9 mouse cellular contexts compared by ENCODE assay signal in the genomic region with DNA sequence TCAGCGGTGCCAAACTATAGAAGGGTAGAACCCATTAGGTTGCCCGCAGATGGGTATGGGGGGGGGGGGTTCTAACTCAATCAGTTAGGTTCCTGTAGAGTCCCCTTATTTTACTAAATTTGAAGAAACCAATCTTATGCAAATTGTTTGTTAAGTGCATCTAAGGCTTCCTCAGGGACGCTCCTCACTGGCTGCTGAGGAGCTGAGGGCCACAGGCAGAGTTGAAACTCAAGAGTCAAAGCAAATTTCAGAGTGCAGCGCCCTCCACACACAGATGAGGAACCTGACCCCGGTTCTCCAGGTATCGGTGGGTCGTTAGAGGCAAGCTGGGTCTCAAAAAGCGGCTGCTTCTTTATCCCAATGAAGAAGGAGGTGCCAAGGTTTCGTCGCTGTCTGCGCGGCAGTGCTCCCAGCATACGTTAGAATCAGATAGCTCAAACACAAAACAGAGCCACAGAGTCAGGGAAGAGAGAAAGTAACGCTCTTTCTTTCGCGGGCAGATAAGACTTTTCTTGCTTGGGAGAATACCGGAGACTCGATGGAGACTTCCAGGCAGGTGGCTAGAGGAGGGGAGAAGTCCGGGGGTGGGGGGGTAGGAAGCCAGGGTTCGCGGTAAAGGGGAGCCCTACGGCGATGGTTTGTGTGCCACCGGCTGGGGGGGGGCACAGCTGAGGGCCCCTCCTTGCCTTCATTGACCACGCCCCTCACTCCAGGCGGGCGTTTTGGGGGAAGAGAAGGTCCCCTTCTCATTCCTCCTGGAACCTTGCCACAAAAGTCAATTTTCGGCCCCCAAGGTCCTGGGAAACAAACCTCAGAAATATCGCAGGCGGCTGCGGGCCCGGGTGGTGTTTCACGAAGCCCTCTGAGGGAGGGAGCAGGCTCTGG. TPM values are rescaled to one million over a fixed set of nuclear protein-coding genes. Genes with fewer than 3 reads are reported as not detected.
A peak's percentile ranks its signal among the peaks of the same experiment; 100 is the strongest.
DNase-seq lines count a peak whose midpoint lies in the region; ATAC-seq lines count a peak whose summit lies in the region.
"Had no signal": no experiment of that assay in that cellular context is flagged by ENCODE, and none has a peak within 500 bp of the region (broad histone marks: within the 10 kb centered on the region; RNA-seq: fewer than 3 reads in every experiment).

No protein-coding gene starts in this region.

- peak overlapping the region; percentile 30 for H3K4me2 ChIP-seq in lung, embryonic 16.5 days (ENCODE audit: low read depth, low read length)
- H3K4me2 ChIP-seq in forebrain, embryonic 12.5 days: peak overlapping the region; percentile 39
- H3K4me2 ChIP-seq in limb, embryonic 15.5 days: peak overlapping the region; percentile 42
- H3K4me2 ChIP-seq in stomach, embryonic 16.5 days (ENCODE audit: low read depth, low read length): peak overlapping the region; percentile 63

- no peak for ATAC-seq in lung, embryonic 16.5 days (ENCODE audit: low read depth)
- ATAC-seq in forebrain, embryonic 12.5 days (ENCODE audit: low FRiP score): no peak
- ATAC-seq in limb, embryonic 15.5 days (ENCODE audit: insufficient number of reproducible peaks, low FRiP score, low TSS enrichment, low read depth): no peak
- ATAC-seq in stomach, embryonic 16.5 days (ENCODE audit: insufficient read depth, low FRiP score): no peak

- H3K27ac ChIP-seq in lung, embryonic 16.5 days (ENCODE audit: low read length): no peak overlapping the region
- no peak overlapping the region for H3K27ac ChIP-seq in forebrain, embryonic 12.5 days
- no peak overlapping the region for H3K27ac ChIP-seq in limb, embryonic 15.5 days
- peak overlapping the region; percentile 84 for H3K27ac ChIP-seq in stomach, embryonic 16.5 days (ENCODE audit: low read length)

- peaks cover 7% of the 10 kb centered on the region for H3K4me1 ChIP-seq in lung, embryonic 16.5 days (replicated peaks; ENCODE audit: control insufficient read depth, insufficient read depth, low read length)
- peaks cover 36% of the 10 kb centered on the region for H3K4me1 ChIP-seq in forebrain, embryonic 12.5 days
- peaks cover 44% of the 10 kb centered on the region for H3K4me1 ChIP-seq in limb, embryonic 15.5 days
- peaks cover 20% of the 10 kb centered on the region for H3K4me1 ChIP-seq in stomach, embryonic 16.5 days (ENCODE audit: control insufficient read depth, insufficient read depth, low read length)

- WGBS in lung, embryonic 16.5 days: 3% methylated on average over 33 of the region's 33 CpGs
- 1% methylated on average over 33 of the region's 33 CpGs for WGBS in forebrain, embryonic 12.5 days
- WGBS in limb, embryonic 15.5 days: 6% methylated on average over 33 of the region's 33 CpGs
- 3% methylated on average over 33 of the region's 33 CpGs for WGBS in stomach, embryonic 16.5 days

- H3K9me3 ChIP-seq in lung, embryonic 16.5 days (ENCODE audit: control insufficient read depth, low read length): no peaks in the 10 kb centered on the region
- no peaks in the 10 kb centered on the region for H3K9me3 ChIP-seq in forebrain, embryonic 12.5 days
- H3K9me3 ChIP-seq in limb, embryonic 15.5 days: no peaks in the 10 kb centered on the region
- H3K9me3 ChIP-seq in stomach, embryonic 16.5 days (replicated peaks; ENCODE audit: control insufficient read depth, low read length): no peaks in the 10 kb centered on the region

- peak overlapping the region; percentile 27 for H3K4me3 ChIP-seq in lung, embryonic 16.5 days (ENCODE audit: low read length)
- peak overlapping the region; percentile 28 for H3K4me3 ChIP-seq in forebrain, embryonic 12.5 days (replicated peaks)
- H3K4me3 ChIP-seq in limb, embryonic 15.5 days: peak overlapping the region; percentile 27
- H3K4me3 ChIP-seq in stomach, embryonic 16.5 days (replicated peaks; ENCODE audit: low read length): peak overlapping the region; percentile 46

- H3K27me3 ChIP-seq in lung, embryonic 16.5 days (ENCODE audit: control insufficient read depth, insufficient read depth, low read depth, low read length): peaks cover 90% of the 10 kb centered on the region
- H3K27me3 ChIP-seq in forebrain, embryonic 12.5 days: peaks cover 99% of the 10 kb centered on the region
- peaks cover 95% of the 10 kb centered on the region for H3K27me3 ChIP-seq in limb, embryonic 15.5 days
- peaks cover 28% of the 10 kb centered on the region for H3K27me3 ChIP-seq in stomach, embryonic 16.5 days (ENCODE audit: control insufficient read depth, insufficient read depth, low read length)

- no peaks in the 10 kb centered on the region for H3K36me3 ChIP-seq in lung, embryonic 16.5 days (ENCODE audit: control insufficient read depth, insufficient read depth, low read length)
- H3K36me3 ChIP-seq in forebrain, embryonic 12.5 days (replicated peaks): no peaks in the 10 kb centered on the region
- no peaks in the 10 kb centered on the region for H3K36me3 ChIP-seq in limb, embryonic 15.5 days
- H3K36me3 ChIP-seq in stomach, embryonic 16.5 days (ENCODE audit: control insufficient read depth, insufficient read depth, low read length): no peaks in the 10 kb centered on the region

- H3K9ac ChIP-seq in lung, embryonic 16.5 days (ENCODE audit: low read length): no peak overlapping the region
- H3K9ac ChIP-seq in forebrain, embryonic 12.5 days: peak overlapping the region; percentile 12; the same call in 1 of the 2 replicates
- H3K9ac ChIP-seq in limb, embryonic 15.5 days: no peak overlapping the region
- H3K9ac ChIP-seq in stomach, embryonic 16.5 days (ENCODE audit: low read length): peak overlapping the region; percentile 77

- DNase-seq in lung, postnatal 36 days: no peak
- no peak for DNase-seq in adrenal gland, adult 8-10 months
- DNase-seq in spleen, adult 12 weeks (ENCODE audit: low spot score): no peak
- DNase-seq in urinary bladder, postnatal 10 days (ENCODE audit: low spot score): no peak

RNA-seq across cellular contexts. Expression of a gene that starts 5.5 kb away (rescaled TPM):
- polyA plus RNA-seq in lung, embryonic 16.5 days (2015; fragmentation: Nextera tagmentation; extraction: Ambion mirVana): 0.15 and 0.43 TPM in 2 replicates
- 0.88 and 2.2 TPM in 2 replicates for polyA plus RNA-seq in forebrain, embryonic 12.5 days (2016; fragmentation: Nextera tagmentation; extraction: Ambion mirVana)
- 3.9 and 4.3 TPM in 2 replicates for polyA plus RNA-seq in limb, embryonic 15.5 days (2015; fragmentation: Nextera tagmentation; extraction: Ambion mirVana)
- polyA plus RNA-seq in stomach, embryonic 16.5 days (2015; fragmentation: Nextera tagmentation; extraction: Ambion mirVana): 47.1 and 58.4 TPM in 2 replicates
- not detected for total RNA-seq in adrenal gland, adult 8-10 months (2022)
- total RNA-seq: left cerebral cortex, adult 18-20 months had no signal

RNA-seq across cellular contexts. Expression of a gene that starts 42.9 kb away (rescaled TPM):
- polyA plus RNA-seq in lung, embryonic 16.5 days (2015; fragmentation: Nextera tagmentation; extraction: Ambion mirVana): 9.2 and 10.1 TPM in 2 replicates
- 16.1 and 19.3 TPM in 2 replicates for polyA plus RNA-seq in forebrain, embryonic 12.5 days (2016; fragmentation: Nextera tagmentation; extraction: Ambion mirVana)
- polyA plus RNA-seq in limb, embryonic 15.5 days (2015; fragmentation: Nextera tagmentation; extraction: Ambion mirVana): 12.5 and 14.5 TPM in 2 replicates
- 8.5 and 9.3 TPM in 2 replicates for polyA plus RNA-seq in stomach, embryonic 16.5 days (2015; fragmentation: Nextera tagmentation; extraction: Ambion mirVana)
- 10 to 100 TPM in 2 of 4 experiments, 1 to 10 TPM in 2; 5.7 to 13.9 (median 10.4) TPM for total RNA-seq in adrenal gland, adult 8-10 months (2022)

Comparison
In these comparisons a context has a peak if more than half of its experiments do, and no peak if none do; other contexts are left out.
1. H3K9ac ChIP-seq: peak in forebrain, embryonic 12.5 days (single experiment) and stomach, embryonic 16.5 days (single experiment); none in lung, embryonic 16.5 days (single experiment) and limb, embryonic 15.5 days (single experiment).
2. Peak in every context shown above with its lines, with median percentiles within 50 percentile points of each other: H3K4me2 ChIP-seq and H3K4me3 ChIP-seq.